Mouse (Mus musculus) ovary, postnatal 36 days (tissue): ENCODE data around the gene Kif26b.
A peak's percentile ranks its signal among the peaks of the same experiment; 100 is the strongest.

Experiments used
- DNase-seq: peaks from one replicate; pipeline ENCODE4 v3.0.0; 2022; ENCODE audit warnings: low spot score, mixed read lengths

The Kif26b gene

GRCm38 (mm10) chr1:178924492-178925183, 395.7 kb downstream of the Kif26b start:
- no peak for DNase-seq

- no peak for DNase-seq
Measured at GRCm38 (mm10) chr1:178929531-178929930, 400.6 kb downstream of the Kif26b start.

GRCm38 (mm10) chr1:178933953-178934637, 405.2 kb downstream of the Kif26b start:
- no peak for DNase-seq

DNA sequence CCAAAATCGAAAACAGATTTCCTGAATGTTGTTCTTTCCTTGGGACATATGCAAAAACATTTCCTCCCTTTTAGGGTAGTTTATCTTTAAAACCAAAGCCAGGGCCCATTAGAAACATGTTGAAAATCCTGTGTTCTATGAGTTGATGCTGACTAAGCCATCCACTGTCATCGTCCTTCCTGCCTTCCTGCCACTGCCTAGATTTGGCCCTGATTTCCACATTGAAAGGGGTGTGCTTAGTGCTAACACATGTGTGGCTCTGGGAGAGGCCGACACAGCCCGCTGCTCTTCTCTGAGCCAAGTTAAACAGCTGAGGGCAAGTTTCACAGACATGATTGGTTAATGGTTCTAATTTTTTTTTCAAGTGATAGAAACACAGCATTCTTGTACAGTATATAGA, 407.5 kb downstream of the Kif26b start:
- DNase-seq = no peak

GRCm38 (mm10) chr1:178936976-178937375, 408.1 kb downstream of the Kif26b start:
- no peak for DNase-seq

GRCm38 (mm10) chr1:178940353-178940752, 411.4 kb downstream of the Kif26b start:
- DNase-seq = no peak

DNA sequence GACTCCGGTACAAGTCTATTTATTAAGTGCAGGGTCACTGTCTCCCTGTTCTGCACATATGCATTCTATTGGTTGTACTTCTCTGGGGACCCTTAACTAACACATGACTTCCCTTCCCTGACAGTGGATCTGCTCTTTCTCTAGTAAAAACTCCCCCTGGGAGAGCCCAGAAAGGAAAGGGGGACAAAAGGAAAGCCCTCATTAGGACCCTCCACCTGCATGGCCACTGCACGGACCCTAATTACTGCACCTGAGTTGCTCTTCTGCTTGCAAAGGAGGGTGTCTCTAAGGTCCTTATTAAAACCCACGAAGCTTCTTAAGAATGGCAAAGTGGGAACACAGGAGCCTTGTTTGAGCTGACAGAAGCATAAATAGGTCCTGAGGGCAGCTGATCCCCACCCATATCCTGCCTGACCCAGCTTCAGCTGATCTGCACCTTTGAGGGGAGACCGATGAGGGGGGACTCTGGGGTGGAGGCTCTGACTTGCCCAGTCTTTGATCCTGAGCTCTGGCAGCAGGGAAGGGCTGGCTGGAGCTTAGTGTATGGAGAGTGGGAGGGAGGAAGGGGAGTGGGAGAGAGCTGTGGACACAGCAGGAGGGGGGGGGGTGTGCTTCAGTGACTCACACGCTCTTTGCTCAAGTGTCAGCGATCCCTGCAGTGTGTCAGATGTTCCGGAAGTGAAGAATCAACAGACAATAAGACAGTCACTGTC, 413.5 kb downstream of the Kif26b start:
- DNase-seq = no peak

GRCm38 (mm10) chr1:178952910-178953309, 424.0 kb downstream of the Kif26b start:
- no peak for DNase-seq

- DNase-seq = no peak
Measured at GRCm38 (mm10) chr1:178958641-178959040, 429.7 kb downstream of the Kif26b start.

- DNase-seq = peak; percentile 66
Measured at GRCm38 (mm10) chr1:178960015-178960559, 431.2 kb downstream of the Kif26b start.

DNA sequence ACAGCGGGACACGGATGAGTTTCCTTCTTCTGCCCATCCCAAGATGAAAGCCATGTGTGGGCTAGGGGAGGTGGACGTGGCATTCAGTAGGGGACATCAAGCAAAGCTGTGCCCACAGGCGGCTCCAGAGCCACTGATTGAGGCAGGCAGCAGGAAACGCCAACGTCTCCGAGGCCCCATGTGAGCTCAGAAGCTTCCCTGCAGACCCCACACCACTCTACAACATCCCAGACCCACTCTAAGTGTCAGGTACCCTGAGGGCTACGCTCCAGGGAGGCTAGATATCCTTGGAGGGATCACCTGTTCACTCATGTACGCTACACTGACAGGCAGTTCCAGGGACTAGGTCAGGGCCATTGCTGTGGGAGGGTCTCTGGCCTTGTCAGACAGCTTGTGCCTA, 432.7 kb downstream of the Kif26b start:
- no peak for DNase-seq

- DNase-seq = no peak
Measured at GRCm38 (mm10) chr1:178972055-178972454, 443.1 kb downstream of the Kif26b start.

GRCm38 (mm10) chr1:178978617-178979245, 449.8 kb downstream of the Kif26b start:
- DNase-seq = no peak

DNA sequence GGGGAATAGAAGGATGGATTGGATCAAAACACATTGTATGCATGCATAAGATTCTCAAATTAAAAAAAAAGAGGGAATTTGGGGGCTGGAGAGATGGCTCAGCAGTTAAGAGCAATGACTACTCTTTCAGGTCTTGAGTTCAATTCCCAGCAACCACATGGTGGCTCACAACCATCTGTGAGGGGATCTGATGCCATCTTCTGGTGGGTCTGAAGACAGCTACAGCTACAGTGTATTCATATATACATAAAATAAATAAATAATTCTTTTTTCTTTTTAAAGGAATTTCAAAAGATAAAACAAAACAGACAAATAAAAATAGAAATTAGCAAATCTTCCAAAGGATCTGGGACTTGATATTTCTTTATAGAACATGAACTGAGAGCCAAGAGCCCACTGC, 451.3 kb downstream of the Kif26b start:
- no peak for DNase-seq

DNA sequence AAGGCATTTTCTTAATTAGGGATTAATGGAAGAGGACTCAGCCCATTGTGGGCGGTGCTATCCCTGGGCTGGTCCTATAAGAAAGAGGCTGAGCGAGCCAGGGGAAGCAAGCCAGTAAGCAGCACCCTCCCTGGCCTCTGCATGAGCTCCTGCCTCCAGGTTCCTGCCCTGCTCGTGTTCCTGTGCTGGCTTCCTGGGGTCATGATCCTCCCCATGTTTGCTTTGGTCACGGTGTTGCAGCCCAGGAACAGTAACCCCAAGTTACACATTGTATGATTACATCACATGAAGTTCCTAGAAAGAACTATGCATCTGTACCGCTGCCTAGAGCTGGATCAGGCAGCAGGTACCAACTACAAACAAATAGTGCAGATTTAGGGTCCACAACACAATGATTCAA, 452.7 kb downstream of the Kif26b start:
- DNase-seq = no peak

GRCm38 (mm10) chr1:178988176-178988575, 459.3 kb downstream of the Kif26b start:
- no peak for DNase-seq
